Mouse (Mus musculus): ENCODE measurements around the gene Chrne.

- no peak for TF ChIP-seq POLR2A (IDR thresholded peaks at IDR 0.05; ENCODE audit: low read depth, low read length)
- TF ChIP-seq CTCF (IDR thresholded peaks at IDR 0.05; ENCODE audit: extremely low read depth, insufficient read depth, insufficient read length, insufficient replicate concordance): no peak
Observed at GRCm38 (mm10) chr11:70646259-70646555, 27.2 kb upstream of the Chrne start.

Data from spleen, adult 2 months (tissue).